Mouse (Mus musculus): ENCODE data around the gene Odf3l2. TPM values are rescaled to one million over a fixed set of nuclear protein-coding genes. Genes with fewer than 3 reads are reported as not detected.

Odf3l2 gene
- polyA plus RNA-seq, 1 experiment from 2014 or later: not detected

GRCm38 (mm10) chr10:79626156-79626555 lies 19.4 kb downstream of the Odf3l2 start:
- H3K4me3 ChIP-seq (ENCODE audit: inconsistent target): no peak overlapping the region
- H3K79me2 ChIP-seq (ENCODE audit: inconsistent target): no peaks in the 10 kb centered on the region
- H3K27ac ChIP-seq: no peak overlapping the region
- H3K36me3 ChIP-seq (ENCODE audit: inconsistent target): no peaks in the 10 kb centered on the region
- 84% methylated on average over 9 of the region's 10 CpGs for WGBS (ENCODE audit: missing documents)

DNA sequence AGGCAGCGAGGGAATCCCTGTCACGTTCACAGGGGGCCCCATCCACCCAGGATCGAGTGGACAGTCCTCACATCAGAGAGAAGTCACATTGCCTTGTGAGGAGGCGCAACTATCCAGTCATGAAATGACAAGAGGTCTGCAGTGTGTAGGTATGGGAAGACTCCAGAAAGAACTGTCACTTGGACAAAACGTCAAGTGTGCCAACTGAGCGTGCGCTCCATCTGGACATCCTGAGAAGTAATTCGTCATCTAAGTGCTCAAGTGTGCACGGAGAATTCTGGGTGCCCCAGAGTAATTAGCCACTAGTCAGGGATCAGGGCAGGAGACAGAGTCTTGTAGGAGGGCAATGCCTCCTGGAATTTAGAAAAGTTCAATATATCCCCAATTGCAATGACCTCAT lies 20.1 kb downstream of the Odf3l2 start:
- WGBS (ENCODE audit: missing documents): 92% methylated on average over 9 of the region's 9 CpGs
- Histone ChIP-seq H3K4me3 (ENCODE audit: inconsistent target) (no peak overlapping the region), H3K79me2 (ENCODE audit: inconsistent target) (no peaks in the 10 kb centered on the region), H3K27ac (no peak overlapping the region), H3K36me3 (ENCODE audit: inconsistent target) (no peaks in the 10 kb centered on the region)

- 75% methylated on average over 12 of the region's 12 CpGs for WGBS (ENCODE audit: missing documents)
- Histone ChIP-seq H3K36me3 (ENCODE audit: inconsistent target) (no peaks in the 10 kb centered on the region), H3K4me3 (ENCODE audit: inconsistent target) (no peak overlapping the region), H3K79me2 (ENCODE audit: inconsistent target) (no peaks in the 10 kb centered on the region), H3K27ac (no peak overlapping the region)
Measured at GRCm38 (mm10) chr10:79623950-79624349, 21.6 kb downstream of the Odf3l2 start.

DNA sequence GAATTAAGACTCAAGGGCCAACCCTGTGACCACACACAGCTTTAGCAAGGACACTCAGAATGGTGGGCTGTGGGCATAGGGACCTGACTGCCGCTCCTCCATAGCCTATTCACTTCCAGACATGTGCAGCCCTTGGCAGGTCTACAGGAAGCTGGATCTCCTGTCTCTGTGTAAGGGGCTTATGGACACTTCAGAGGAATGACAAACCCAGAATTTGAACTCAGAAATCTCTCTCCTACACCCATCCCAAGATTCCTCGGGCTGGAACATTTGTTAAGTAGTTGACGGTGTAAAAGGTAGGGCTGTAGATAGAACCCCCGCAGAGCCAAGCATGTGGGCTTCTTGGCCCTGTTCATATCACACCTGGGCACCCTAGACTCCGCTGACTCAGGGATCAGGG lies 29.2 kb downstream of the Odf3l2 start:
- Histone ChIP-seq H3K79me2 (ENCODE audit: inconsistent target) (no peaks in the 10 kb centered on the region), H3K4me3 (ENCODE audit: inconsistent target) (no peak overlapping the region), H3K27ac (no peak overlapping the region), H3K36me3 (ENCODE audit: inconsistent target) (no peaks in the 10 kb centered on the region)
- 84% methylated on average over 5 of the region's 5 CpGs for WGBS (ENCODE audit: missing documents)

DNA sequence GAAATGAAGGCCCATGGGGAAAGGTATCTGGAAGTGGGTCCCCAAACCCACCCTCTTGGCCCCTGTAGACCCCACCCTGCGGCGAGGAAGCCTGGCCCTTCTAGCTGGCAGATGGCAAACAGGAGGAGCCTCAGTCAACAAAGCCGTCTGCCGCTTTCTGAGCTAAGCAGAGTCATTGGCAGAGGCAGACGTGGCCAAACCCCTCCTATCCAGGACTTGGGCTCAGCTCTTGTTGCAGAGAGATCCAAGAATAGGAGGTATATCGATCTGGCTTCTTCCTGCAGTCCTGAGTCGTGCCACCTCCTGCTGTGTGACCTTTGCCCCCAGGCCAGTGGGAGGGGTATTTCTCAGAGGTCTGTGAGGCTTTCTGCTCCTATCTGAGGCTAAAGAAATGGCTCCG lies 29.7 kb downstream of the Odf3l2 start:
- Histone ChIP-seq H3K36me3 (ENCODE audit: inconsistent target) (no peaks in the 10 kb centered on the region), H3K27ac (no peak overlapping the region)

DNA sequence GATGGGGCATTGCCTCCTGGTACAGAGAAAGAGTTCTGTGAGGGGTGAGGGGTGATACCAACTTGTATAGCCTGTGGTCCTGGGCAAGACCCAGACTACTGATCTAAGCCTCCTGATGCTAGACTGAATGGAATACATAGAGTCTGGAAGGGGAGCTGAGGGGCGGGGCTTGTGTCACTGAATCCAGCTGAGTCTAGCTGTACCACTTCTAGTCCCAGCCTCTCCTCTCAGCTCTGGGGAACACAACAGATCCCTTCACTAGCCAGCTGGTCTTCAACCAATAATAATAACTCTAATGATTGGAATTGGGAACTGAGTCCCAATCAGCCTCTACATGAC lies 31.3 kb downstream of the Odf3l2 start:
- 95% methylated on average over 1 of the region's 1 CpGs for WGBS (ENCODE audit: missing documents)
- no peak overlapping the region for H3K27ac ChIP-seq
- no peak overlapping the region for H3K4me3 ChIP-seq (ENCODE audit: inconsistent target)
- H3K36me3 ChIP-seq (ENCODE audit: inconsistent target): no peaks in the 10 kb centered on the region
- no peaks in the 10 kb centered on the region for H3K79me2 ChIP-seq (ENCODE audit: inconsistent target)

More for the DNA sequence above, 29.7 kb downstream of the Odf3l2 start:
- Histone ChIP-seq H3K4me3 (ENCODE audit: inconsistent target) (no peak overlapping the region), H3K79me2 (ENCODE audit: inconsistent target) (no peaks in the 10 kb centered on the region)
- WGBS (ENCODE audit: missing documents): 39% methylated on average over 8 of the region's 8 CpGs

GRCm38 (mm10) chr10:79613578-79614304 lies 31.8 kb downstream of the Odf3l2 start, which contains the start of gene C2cd4c:
C2cd4c (minus strand) TSS chr10:79614025.
- Histone ChIP-seq H3K36me3 (ENCODE audit: inconsistent target) (no peaks in the 10 kb centered on the region), H3K4me3 (ENCODE audit: inconsistent target) (no peak within 1 kb of the TSS), H3K79me2 (ENCODE audit: inconsistent target) (no peaks in the 10 kb centered on the region), H3K27ac (no peak within 1 kb of the TSS)
- 2% methylated on average over 51 of the region's 60 CpGs for WGBS (ENCODE audit: missing documents)

DNA sequence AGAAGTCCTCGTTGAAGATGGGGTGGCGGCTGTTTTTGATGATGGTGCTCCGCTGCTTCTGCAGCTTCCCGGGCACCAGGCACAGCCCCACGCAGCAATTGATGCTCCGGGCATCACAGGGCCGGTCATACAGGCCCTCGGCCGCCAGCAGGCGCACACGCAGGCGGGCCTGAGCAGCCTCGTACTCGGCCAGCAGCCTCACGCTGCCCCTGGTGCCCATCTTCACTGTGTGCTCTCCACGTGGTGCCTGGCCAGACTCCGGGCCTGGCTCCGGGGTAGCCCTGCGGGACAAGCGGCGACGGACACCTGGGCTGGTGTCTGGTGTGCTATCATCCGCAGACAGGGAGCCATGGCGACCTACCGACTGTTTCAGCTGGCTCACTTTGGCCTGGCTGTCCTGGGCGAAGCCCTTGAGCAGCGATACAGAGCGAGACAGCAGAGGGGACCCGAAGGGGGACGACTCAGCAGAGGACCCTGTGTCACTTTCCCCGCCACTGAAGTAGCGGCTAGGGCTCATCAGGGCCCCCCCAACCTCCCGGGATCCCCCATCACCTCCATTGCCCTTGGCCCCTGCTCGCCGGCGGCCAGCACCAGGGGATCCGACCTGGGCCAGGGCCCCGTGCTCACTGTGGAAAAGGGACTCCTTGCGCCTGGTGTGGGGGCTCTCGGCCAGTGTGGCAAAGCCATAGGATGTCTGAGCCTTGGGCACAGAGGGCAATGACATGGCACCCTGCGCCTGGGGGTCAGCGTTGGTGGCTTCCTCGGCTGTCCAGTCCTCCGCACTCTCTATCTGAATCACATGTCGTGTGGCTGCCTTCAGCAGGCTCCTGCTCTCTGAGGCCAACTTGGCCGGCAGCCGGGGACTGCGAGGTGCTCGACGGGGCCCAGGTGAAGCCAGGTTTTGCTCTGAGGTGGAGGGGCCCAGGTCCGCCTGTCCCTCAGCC lies 33.1 kb downstream of the Odf3l2 start:
- H3K4me3 ChIP-seq (ENCODE audit: inconsistent target): no peak overlapping the region
- 19% methylated on average over 51 of the region's 51 CpGs for WGBS (ENCODE audit: missing documents)
- no peaks in the 10 kb centered on the region for H3K79me2 ChIP-seq (ENCODE audit: inconsistent target)
- no peaks in the 10 kb centered on the region for H3K36me3 ChIP-seq (ENCODE audit: inconsistent target)
- H3K27ac ChIP-seq: no peak overlapping the region

DNA sequence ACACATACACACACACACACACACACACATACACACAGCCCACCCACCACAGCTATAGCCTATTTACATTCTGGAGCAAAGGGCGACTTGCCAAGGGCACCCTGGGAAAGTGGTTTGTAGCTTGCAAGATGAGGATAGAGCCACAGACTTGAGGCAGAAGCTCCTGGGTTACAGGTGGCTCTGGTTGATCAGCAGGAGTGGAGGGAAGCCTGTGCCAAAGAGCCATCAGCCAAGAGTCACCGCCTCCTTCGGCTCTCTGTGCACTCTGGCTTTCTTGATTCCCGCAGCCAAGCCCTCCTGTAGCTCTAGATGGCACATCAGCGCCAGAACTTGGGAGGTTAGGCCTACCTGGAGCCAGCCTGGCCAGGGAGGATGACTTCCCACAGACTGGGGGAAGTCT lies 34.2 kb downstream of the Odf3l2 start:
- Histone ChIP-seq H3K79me2 (ENCODE audit: inconsistent target) (no peaks in the 10 kb centered on the region), H3K4me3 (ENCODE audit: inconsistent target) (no peak overlapping the region), H3K27ac (no peak overlapping the region), H3K36me3 (ENCODE audit: inconsistent target) (no peaks in the 10 kb centered on the region)
- 72% methylated on average over 5 of the region's 5 CpGs for WGBS (ENCODE audit: missing documents)

DNA sequence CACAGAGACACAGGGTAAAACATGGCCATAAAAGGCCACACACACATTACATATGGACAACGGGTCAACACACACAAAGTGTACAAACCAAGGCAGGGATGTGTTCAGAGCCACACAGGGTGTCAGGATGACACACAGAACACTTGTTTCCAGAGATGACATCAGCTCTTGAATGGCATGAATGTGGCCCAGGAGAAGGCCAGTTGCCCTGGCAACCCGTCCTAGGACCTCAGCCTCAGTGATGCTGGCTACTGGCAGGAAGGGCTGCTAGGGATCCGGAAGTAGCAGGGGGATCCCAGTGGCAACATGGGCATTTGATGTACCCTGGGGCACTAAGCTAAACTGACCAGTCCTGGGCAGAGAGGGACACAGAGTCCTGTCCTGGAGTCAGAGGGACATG lies 36.3 kb downstream of the Odf3l2 start:
- 80% methylated on average over 3 of the region's 3 CpGs for WGBS (ENCODE audit: missing documents)
- Histone ChIP-seq H3K4me3 (ENCODE audit: inconsistent target) (no peak overlapping the region), H3K27ac (no peak overlapping the region), H3K79me2 (ENCODE audit: inconsistent target) (no peaks in the 10 kb centered on the region), H3K36me3 (ENCODE audit: inconsistent target) (no peaks in the 10 kb centered on the region)

DNA sequence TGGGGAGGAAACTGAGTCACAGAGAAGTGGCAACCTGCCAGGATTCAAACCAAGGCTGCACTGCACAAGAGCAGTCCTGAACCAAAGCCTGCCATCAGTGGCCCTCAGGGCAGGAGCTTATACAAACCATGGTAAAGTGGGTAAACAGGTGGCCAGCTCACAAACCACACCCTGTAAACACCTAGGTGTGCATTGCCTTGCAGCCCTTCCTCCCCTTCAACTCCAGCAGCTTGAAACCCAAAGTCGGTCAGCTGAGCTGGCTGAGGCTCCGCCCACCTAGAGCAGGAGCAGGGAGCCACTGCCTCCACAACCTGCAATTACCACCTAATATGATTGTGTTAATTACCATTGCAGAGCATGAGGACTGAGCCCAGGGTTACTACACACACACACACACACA lies 37.6 kb downstream of the Odf3l2 start:
- WGBS (ENCODE audit: missing documents): 43% methylated on average over 2 of the region's 2 CpGs
- Histone ChIP-seq H3K4me3 (ENCODE audit: inconsistent target) (no peak overlapping the region), H3K36me3 (ENCODE audit: inconsistent target) (no peaks in the 10 kb centered on the region), H3K79me2 (ENCODE audit: inconsistent target) (no peaks in the 10 kb centered on the region), H3K27ac (no peak overlapping the region)

- H3K36me3 ChIP-seq (ENCODE audit: inconsistent target): no peaks in the 10 kb centered on the region
- no peak overlapping the region for H3K27ac ChIP-seq
- no peaks in the 10 kb centered on the region for H3K79me2 ChIP-seq (ENCODE audit: inconsistent target)
- H3K4me3 ChIP-seq (ENCODE audit: inconsistent target): no peak overlapping the region
- WGBS (ENCODE audit: missing documents): 74% methylated on average over 4 of the region's 4 CpGs
Measured at GRCm38 (mm10) chr10:79606537-79606936, 39.0 kb downstream of the Odf3l2 start.

DNA sequence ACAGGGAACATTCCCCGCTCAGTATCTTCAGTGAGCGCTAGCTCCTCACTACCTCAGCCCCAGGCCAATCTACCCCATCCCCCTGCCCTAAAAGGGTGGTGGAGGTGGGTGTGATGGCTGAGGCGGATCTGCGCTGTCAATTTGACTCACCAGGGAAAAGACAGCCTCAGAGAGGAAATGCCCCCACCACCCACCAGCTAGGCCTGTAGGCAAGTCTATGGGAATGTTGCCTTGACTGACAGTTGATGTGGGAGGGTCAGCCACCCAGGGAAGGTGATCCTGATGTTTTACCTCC lies 47.7 kb downstream of the Odf3l2 start:
- H3K27ac ChIP-seq: no peak overlapping the region
- no peak overlapping the region for H3K4me3 ChIP-seq (ENCODE audit: inconsistent target)
- WGBS (ENCODE audit: missing documents): 92% methylated on average over 4 of the region's 4 CpGs
- H3K36me3 ChIP-seq (ENCODE audit: inconsistent target): no peaks in the 10 kb centered on the region
- no peaks in the 10 kb centered on the region for H3K79me2 ChIP-seq (ENCODE audit: inconsistent target)

- no peak overlapping the region for H3K4me3 ChIP-seq (ENCODE audit: inconsistent target)
- no peak overlapping the region for H3K27ac ChIP-seq
- H3K79me2 ChIP-seq (ENCODE audit: inconsistent target): no peaks in the 10 kb centered on the region
- no peaks in the 10 kb centered on the region for H3K36me3 ChIP-seq (ENCODE audit: inconsistent target)
- 21% methylated on average over 13 of the region's 13 CpGs for WGBS (ENCODE audit: missing documents)
Measured at GRCm38 (mm10) chr10:79597051-79597935, 48.2 kb downstream of the Odf3l2 start.

GRCm38 (mm10) chr10:79595590-79595929 lies 50.0 kb downstream of the Odf3l2 start:
- H3K27ac ChIP-seq: no peak overlapping the region
- 71% methylated on average over 8 of the region's 8 CpGs for WGBS (ENCODE audit: missing documents)
- H3K79me2 ChIP-seq (ENCODE audit: inconsistent target): no peaks in the 10 kb centered on the region
- H3K36me3 ChIP-seq (ENCODE audit: inconsistent target): no peaks in the 10 kb centered on the region
- no peak overlapping the region for H3K4me3 ChIP-seq (ENCODE audit: inconsistent target)
